Comparison of ENCODE assay signal across 22 mouse cellular contexts in the genomic region with DNA sequence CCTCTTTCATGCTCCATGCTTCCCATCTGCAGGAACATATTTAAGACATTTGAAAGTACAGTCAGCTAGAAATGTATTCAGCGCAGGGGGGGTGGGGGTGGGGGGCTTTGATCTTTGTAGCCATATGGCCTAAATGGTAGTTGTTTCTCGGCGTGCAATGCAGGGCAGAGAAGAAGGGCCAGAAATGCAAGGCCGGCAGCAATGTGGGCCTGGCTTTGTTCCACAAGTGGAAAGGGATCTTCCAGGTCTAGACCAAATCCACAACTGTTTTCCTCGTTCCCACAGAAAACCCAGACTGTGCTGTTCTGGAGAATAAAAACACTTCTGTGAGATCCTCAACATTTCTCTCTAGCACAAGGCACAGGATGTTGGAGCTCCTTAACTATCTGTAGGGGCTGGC.
"Had no signal": no experiment of that assay in that cellular context is flagged by ENCODE, and none has a peak within 500 bp of the region (broad histone marks: within the 10 kb centered on the region; RNA-seq: fewer than 3 reads in every experiment).

No protein-coding gene starts in this region.

- H3K9ac ChIP-seq: liver, embryonic 12.5 days; liver, embryonic 15.5 days; lung, embryonic 15.5 days; midbrain, embryonic 12.5 days; midbrain, embryonic 15.5 days; neural tube, embryonic 12.5 days; neural tube, embryonic 15.5 days had no signal

- H3K4me1 ChIP-seq: liver, embryonic 12.5 days; liver, embryonic 15.5 days had no signal

- H3K36me3 ChIP-seq: liver, embryonic 12.5 days; liver, embryonic 15.5 days; lung, embryonic 15.5 days; midbrain, embryonic 12.5 days; midbrain, embryonic 15.5 days; neural tube, embryonic 12.5 days; neural tube, embryonic 15.5 days had no signal

- H3K27me3 ChIP-seq: liver, embryonic 12.5 days; liver, embryonic 15.5 days; lung, embryonic 15.5 days; neural tube, embryonic 12.5 days had no signal

- H3K9me3 ChIP-seq: liver, embryonic 12.5 days; liver, embryonic 15.5 days; lung, embryonic 15.5 days; midbrain, embryonic 12.5 days; midbrain, embryonic 15.5 days; neural tube, embryonic 12.5 days; neural tube, embryonic 15.5 days had no signal

- DNase-seq: kidney, adult 9 months; kidney, postnatal 14 days; kidney, postnatal 4 days; left cerebral cortex, postnatal 4 days; liver; lung, adult 18-20 months; lung, postnatal 10 days; lung, postnatal 36 days; right cerebral cortex, adult 18-20 months; right cerebral cortex, postnatal 14 days; right cerebral cortex, postnatal 4 days; thymus, adult 2 months; thymus, postnatal 14 days; thymus, postnatal 4 days had no signal

- H3K4me3 ChIP-seq: liver, embryonic 12.5 days; liver, embryonic 15.5 days; lung, embryonic 15.5 days; midbrain, embryonic 12.5 days; midbrain, embryonic 15.5 days; neural tube, embryonic 12.5 days; neural tube, embryonic 15.5 days had no signal

- H3K4me2 ChIP-seq: liver, embryonic 12.5 days; liver, embryonic 15.5 days; lung, embryonic 15.5 days; midbrain, embryonic 12.5 days; midbrain, embryonic 15.5 days; neural tube, embryonic 12.5 days; neural tube, embryonic 15.5 days had no signal

- ATAC-seq: liver, embryonic 12.5 days; midbrain, embryonic 15.5 days had no signal

- H3K27ac ChIP-seq: liver, embryonic 12.5 days; liver, embryonic 15.5 days; lung, embryonic 15.5 days; midbrain, embryonic 12.5 days; midbrain, embryonic 15.5 days; neural tube, embryonic 12.5 days; neural tube, embryonic 15.5 days; stomach, postnatal 0 days had no signal
